Mouse (Mus musculus): ENCODE data around the gene Man2a2.
A peak's percentile ranks its signal among the peaks of the same experiment; 100 is the strongest.
"Not testable (repeated sequence)": the region's sequence is repeated elsewhere in the genome, so short reads cannot be mapped to it uniquely, and the experiment has no call there.

Gene Man2a2

GRCm38 (mm10) chr7:80331433-80331832 is 39.7 kb downstream of the Man2a2 start:
- no peak for DNase-seq

GRCm38 (mm10) chr7:80330278-80330677 is 40.9 kb downstream of the Man2a2 start:
- DNase-seq, result no peak

GRCm38 (mm10) chr7:80326076-80326475 is 45.1 kb downstream of the Man2a2 start:
- DNase-seq, result no peak

- DNase-seq, result no peak
These were observed 45.8 kb downstream of the Man2a2 start for GRCm38 (mm10) chr7:80325292-80325868.

- DNase-seq, result not testable (repeated sequence)
These were observed 46.4 kb downstream of the Man2a2 start for GRCm38 (mm10) chr7:80324816-80325119.

- DNase-seq, result peak; percentile 97
These were observed 46.9 kb downstream of the Man2a2 start, which contains the start of gene Rccd1 for GRCm38 (mm10) chr7:80324043-80324815. TSS of gene Rccd1 (minus strand) at chr7:80324454.

GRCm38 (mm10) chr7:80323336-80323735 is 47.8 kb downstream of the Man2a2 start:
- no peak for DNase-seq

- DNase-seq, result no peak
These were observed 51.2 kb downstream of the Man2a2 start for GRCm38 (mm10) chr7:80319846-80320496.

GRCm38 (mm10) chr7:80318670-80319069 is 52.5 kb downstream of the Man2a2 start:
- no peak for DNase-seq

GRCm38 (mm10) chr7:80317439-80318115 is 53.6 kb downstream of the Man2a2 start:
- no peak for DNase-seq

- no peak for DNase-seq
These were observed 55.4 kb downstream of the Man2a2 start for GRCm38 (mm10) chr7:80315733-80316132.

- DNase-seq, result no peak
These were observed 60.4 kb downstream of the Man2a2 start for GRCm38 (mm10) chr7:80310771-80311170.

GRCm38 (mm10) chr7:80307766-80308165 is 63.4 kb downstream of the Man2a2 start:
- no peak for DNase-seq

GRCm38 (mm10) chr7:80301522-80301921 is 69.7 kb downstream of the Man2a2 start:
- DNase-seq, result no peak

- no peak for DNase-seq
These were observed 71.6 kb downstream of the Man2a2 start for GRCm38 (mm10) chr7:80299568-80299967.

All from right cerebral cortex, postnatal 14 days (tissue).